Mouse (Mus musculus): ENCODE results near the gene Gng2.

DNA sequence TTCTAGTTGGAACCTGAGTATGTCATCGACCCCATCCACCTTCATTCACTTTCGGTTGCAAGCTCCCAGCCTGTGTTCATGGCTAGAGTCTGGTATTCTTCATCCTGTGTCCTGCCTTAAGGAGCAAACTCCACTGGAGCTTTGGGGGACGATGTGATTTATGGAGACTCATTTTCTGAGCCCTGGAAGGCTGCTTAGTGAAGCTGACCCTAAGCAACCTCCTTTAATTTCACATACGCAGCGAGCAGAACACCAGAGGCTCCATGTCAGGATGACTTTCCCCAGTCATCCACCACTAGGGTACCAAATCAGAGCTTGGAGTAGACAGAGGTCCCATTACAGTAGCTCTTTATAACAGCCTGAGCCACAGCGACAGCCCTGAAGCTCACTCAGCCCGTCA lies 59.9 kb downstream of the Gng2 start:
- TF ChIP-seq POLR2A (IDR thresholded peaks at IDR 0.05; ENCODE audit: insufficient read depth, low read length), result no peak
- no peak for TF ChIP-seq CTCF (IDR thresholded peaks at IDR 0.05; ENCODE audit: low read depth, low read length)
- TF ChIP-seq EP300 (IDR thresholded peaks at IDR 0.05; ENCODE audit: insufficient read depth, low read depth, low read length), result no peak

All from ES-Bruce4 (cell line).